Mouse (Mus musculus) cerebellum, adult 2 months (tissue): ENCODE results near the gene Otud1.

Source experiments
- CTCF ChIP-seq: fragments of 200-500 bp; IDR thresholded peaks from 2 replicates; pipeline ENCODE4 v1.5.1; 2011; ENCODE audit warnings: low read depth, mild to moderate bottlenecking, control low read depth, low read length, moderate library complexity, borderline replicate concordance; ENCODE audit not compliant: insufficient read depth
- POLR2A ChIP-seq: fragments of 200-500 bp; IDR thresholded peaks from 2 replicates; pipeline ENCODE4 v1.6.1; 2011; ENCODE audit warnings: low read length, control low read depth, borderline replicate concordance; ENCODE audit not compliant: insufficient read depth

DNA sequence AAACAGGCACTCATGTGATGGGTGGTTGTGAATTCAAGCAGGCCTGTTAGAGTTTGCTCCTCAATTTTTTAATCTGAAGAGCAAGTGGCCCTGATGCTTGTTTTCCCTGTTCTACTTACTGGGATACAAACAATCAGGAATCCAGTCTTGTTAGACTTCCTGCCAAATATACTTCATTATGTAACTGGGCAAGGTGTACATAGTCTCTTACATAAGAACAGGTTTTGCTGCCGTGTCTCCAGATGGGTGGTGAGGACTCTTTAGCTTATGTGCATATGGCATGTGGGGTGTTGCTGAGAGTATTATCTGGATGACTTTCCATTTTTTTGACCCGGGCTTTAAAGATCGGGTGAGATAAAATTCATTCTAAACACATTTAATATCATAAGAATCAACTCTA is 43.8 kb downstream of the Otud1 start:
- TF ChIP-seq POLR2A (no peak), CTCF (no peak)
